Mouse (Mus musculus): ENCODE measurements around the gene Rarg. TPM values are rescaled to one million over a fixed set of nuclear protein-coding genes. Genes with fewer than 3 reads are reported as not detected.

Rarg gene
- polyA plus RNA-seq, 1 experiment from 2014 or later, result 128 TPM

- H3K36me3 ChIP-seq, result peaks cover 20% of the 10 kb centered on the region
- no peak for ATAC-seq (ENCODE audit: insufficient number of reproducible peaks, low FRiP score, low TSS enrichment, low read depth)
- 34% methylated on average over 7 of the region's 7 CpGs for WGBS
- H3K27ac ChIP-seq, result peak overlapping the region; percentile 92
- peaks cover 20% of the 10 kb centered on the region for H3K4me1 ChIP-seq
- H3K9me3 ChIP-seq, result no peaks in the 10 kb centered on the region
- no peaks in the 10 kb centered on the region for H3K27me3 ChIP-seq
- H3K4me2 ChIP-seq, result peak overlapping the region; percentile 61
- peak overlapping the region; percentile 93 for H3K4me3 ChIP-seq
- H3K9ac ChIP-seq, result 0 out of 2 replicates have a peak overlapping the region, but pooled peaks have one; percentile 18
Measured at GRCm38 (mm10) chr15:102278726-102279091, 21.4 kb upstream of the Rarg start.

GRCm38 (mm10) chr15:102273982-102274716, 16.8 kb upstream of the Rarg start:
- no peak overlapping the region for H3K4me3 ChIP-seq
- 70% methylated on average over 6 of the region's 6 CpGs for whole genome bisulfite sequencing
- no peak overlapping the region for H3K27ac ChIP-seq
- H3K9me3 ChIP-seq, result no peaks in the 10 kb centered on the region
- ATAC-seq (ENCODE audit: insufficient number of reproducible peaks, low FRiP score, low TSS enrichment, low read depth), result no peak
- H3K36me3 ChIP-seq, result no peaks in the 10 kb centered on the region
- no peak overlapping the region for H3K4me2 ChIP-seq
- no peaks in the 10 kb centered on the region for H3K27me3 ChIP-seq
- no peak overlapping the region for H3K9ac ChIP-seq
- H3K4me1 ChIP-seq, result peaks cover 20% of the 10 kb centered on the region

- H3K9ac ChIP-seq, result no peak overlapping the region
- 36% methylated on average over 3 of the region's 3 CpGs for WGBS
- H3K27ac ChIP-seq, result no peak overlapping the region
- H3K36me3 ChIP-seq, result no peaks in the 10 kb centered on the region
- H3K27me3 ChIP-seq, result no peaks in the 10 kb centered on the region
- peak overlapping the region; percentile 52 for H3K4me2 ChIP-seq
- no peak overlapping the region for H3K4me3 ChIP-seq
- ATAC-seq (ENCODE audit: insufficient number of reproducible peaks, low FRiP score, low TSS enrichment, low read depth), result no peak
- peaks cover 18% of the 10 kb centered on the region for H3K4me1 ChIP-seq
- no peaks in the 10 kb centered on the region for H3K9me3 ChIP-seq
Measured at GRCm38 (mm10) chr15:102271441-102271840, 14.1 kb upstream of the Rarg start.

GRCm38 (mm10) chr15:102270274-102270960, 13.1 kb upstream of the Rarg start, which contains the start of gene Gm9918:
Gene Gm9918 (plus strand): TSS chr15:102270563.
- peak; percentile 63 for ATAC-seq (ENCODE audit: insufficient number of reproducible peaks, low FRiP score, low TSS enrichment, low read depth)
- peak within 1 kb of the TSS; percentile 35 for H3K4me3 ChIP-seq
- H3K9ac ChIP-seq, result peak within 1 kb of the TSS; percentile 10; the same call in 1 of the 2 replicates
- no peaks in the 10 kb centered on the region for H3K36me3 ChIP-seq
- peak within 1 kb of the TSS; percentile 52 for H3K4me2 ChIP-seq
- H3K4me1 ChIP-seq, result peaks cover 18% of the 10 kb centered on the region
- WGBS, result 11% methylated on average over 21 of the region's 21 CpGs
- H3K27ac ChIP-seq, result no peak within 1 kb of the TSS
- no peaks in the 10 kb centered on the region for H3K9me3 ChIP-seq
- H3K27me3 ChIP-seq, result no peaks in the 10 kb centered on the region

GRCm38 (mm10) chr15:102265548-102265947, 8.2 kb upstream of the Rarg start:
- no peak for ATAC-seq (ENCODE audit: insufficient number of reproducible peaks, low FRiP score, low TSS enrichment, low read depth)
- no peaks in the 10 kb centered on the region for H3K36me3 ChIP-seq
- H3K9me3 ChIP-seq, result no peaks in the 10 kb centered on the region
- WGBS, result 94% methylated on average over 5 of the region's 5 CpGs
- peaks cover 28% of the 10 kb centered on the region for H3K4me1 ChIP-seq
- H3K4me3 ChIP-seq, result no peak overlapping the region
- H3K27ac ChIP-seq, result no peak overlapping the region
- H3K27me3 ChIP-seq, result no peaks in the 10 kb centered on the region
- no peak overlapping the region for H3K9ac ChIP-seq
- H3K4me2 ChIP-seq, result no peak overlapping the region

GRCm38 (mm10) chr15:102263037-102263436, 5.7 kb upstream of the Rarg start:
- WGBS, result 68% methylated on average over 2 of the region's 2 CpGs
- no peak overlapping the region for H3K9ac ChIP-seq
- peak overlapping the region; percentile 84 for H3K27ac ChIP-seq
- no peak overlapping the region for H3K4me3 ChIP-seq
- H3K4me1 ChIP-seq, result peaks cover 43% of the 10 kb centered on the region
- no peaks in the 10 kb centered on the region for H3K36me3 ChIP-seq
- no peak overlapping the region for H3K4me2 ChIP-seq
- no peaks in the 10 kb centered on the region for H3K27me3 ChIP-seq
- H3K9me3 ChIP-seq, result no peaks in the 10 kb centered on the region
- ATAC-seq (ENCODE audit: insufficient number of reproducible peaks, low FRiP score, low TSS enrichment, low read depth), result no peak

- no peaks in the 10 kb centered on the region for H3K9me3 ChIP-seq
- no peaks in the 10 kb centered on the region for H3K36me3 ChIP-seq
- H3K27ac ChIP-seq, result peak overlapping the region; percentile 84
- H3K4me1 ChIP-seq, result peaks cover 48% of the 10 kb centered on the region
- H3K27me3 ChIP-seq, result no peaks in the 10 kb centered on the region
- 42% methylated on average over 7 of the region's 7 CpGs for WGBS
- no peak overlapping the region for H3K9ac ChIP-seq
- H3K4me2 ChIP-seq, result no peak overlapping the region
- no peak for ATAC-seq (ENCODE audit: insufficient number of reproducible peaks, low FRiP score, low TSS enrichment, low read depth)
- H3K4me3 ChIP-seq, result no peak overlapping the region
Measured at GRCm38 (mm10) chr15:102262582-102262981, 5.3 kb upstream of the Rarg start.

GRCm38 (mm10) chr15:102258581-102259253, 1.4 kb upstream of the Rarg start:
- peak overlapping the region; percentile 81 for H3K4me2 ChIP-seq
- peak overlapping the region; percentile 98 for H3K27ac ChIP-seq
- H3K9ac ChIP-seq, result 0 out of 2 replicates have a peak overlapping the region, but pooled peaks have one; percentile 17
- H3K27me3 ChIP-seq, result no peaks in the 10 kb centered on the region
- 4% methylated on average over 11 of the region's 11 CpGs for WGBS
- peak; percentile 53 for ATAC-seq (ENCODE audit: insufficient number of reproducible peaks, low FRiP score, low TSS enrichment, low read depth)
- peak overlapping the region; percentile 79 for H3K4me3 ChIP-seq
- H3K36me3 ChIP-seq, result peaks cover 4% of the 10 kb centered on the region; the same call in 1 of the 2 replicates
- H3K9me3 ChIP-seq, result no peaks in the 10 kb centered on the region
- peaks cover 72% of the 10 kb centered on the region for H3K4me1 ChIP-seq

GRCm38 (mm10) chr15:102258076-102258470, 756 bp upstream of the Rarg start:
- Histone ChIP-seq H3K9me3 (no peaks in the 10 kb centered on the region), H3K9ac (peak overlapping the region; percentile 92; the same call in 1 of the 2 replicates), H3K36me3 (peaks cover 8% of the 10 kb centered on the region; the same call in 1 of the 2 replicates), H3K4me1 (peaks cover 73% of the 10 kb centered on the region), H3K27me3 (no peaks in the 10 kb centered on the region), H3K4me2 (peak overlapping the region; percentile 81), H3K4me3 (peak overlapping the region; percentile 79), H3K27ac (peak overlapping the region; percentile 98)
- peak; percentile 56 for ATAC-seq (ENCODE audit: insufficient number of reproducible peaks, low FRiP score, low TSS enrichment, low read depth)
- WGBS, result 2% methylated on average over 12 of the region's 12 CpGs

- Histone ChIP-seq H3K27ac (peak overlapping the region; percentile 98), H3K4me1 (peaks cover 72% of the 10 kb centered on the region), H3K36me3 (peaks cover 20% of the 10 kb centered on the region), H3K4me2 (peak overlapping the region; percentile 81), H3K27me3 (no peaks in the 10 kb centered on the region), H3K9ac (peak overlapping the region; percentile 92), H3K9me3 (no peaks in the 10 kb centered on the region), H3K4me3 (peak overlapping the region; percentile 79)
- 4% methylated on average over 22 of the region's 22 CpGs for WGBS
- ATAC-seq (ENCODE audit: insufficient number of reproducible peaks, low FRiP score, low TSS enrichment, low read depth), result no peak
Measured at GRCm38 (mm10) chr15:102256431-102257201, 701 bp downstream of the Rarg start.

- Histone ChIP-seq H3K9ac (peak overlapping the region; percentile 92), H3K4me3 (peak overlapping the region; percentile 79)
- WGBS, result 27% methylated on average over 13 of the region's 14 CpGs
Measured at GRCm38 (mm10) chr15:102255547-102256255, 1.6 kb downstream of the Rarg start.

More at GRCm38 (mm10) chr15:102255547-102256255, 1.6 kb downstream of the Rarg start:
- Histone ChIP-seq H3K27ac (peak overlapping the region; percentile 98), H3K36me3 (peaks cover 29% of the 10 kb centered on the region), H3K4me1 (peaks cover 78% of the 10 kb centered on the region), H3K27me3 (no peaks in the 10 kb centered on the region), H3K9me3 (no peaks in the 10 kb centered on the region), H3K4me2 (peak overlapping the region; percentile 81)
- ATAC-seq (ENCODE audit: insufficient number of reproducible peaks, low FRiP score, low TSS enrichment, low read depth), result peak; percentile 61
